Mouse (Mus musculus) embryo, embryonic 10 days (tissue): Measurements from ENCODE around the gene Lsamp.
A peak's percentile ranks its signal among the peaks of the same experiment; 100 is the strongest.

Source experiments
- DNase-seq: peaks from one replicate; pipeline ENCODE4 v3.0.0-alpha.2; 2015; ENCODE audit warnings: low spot score

Gene Lsamp

DNA sequence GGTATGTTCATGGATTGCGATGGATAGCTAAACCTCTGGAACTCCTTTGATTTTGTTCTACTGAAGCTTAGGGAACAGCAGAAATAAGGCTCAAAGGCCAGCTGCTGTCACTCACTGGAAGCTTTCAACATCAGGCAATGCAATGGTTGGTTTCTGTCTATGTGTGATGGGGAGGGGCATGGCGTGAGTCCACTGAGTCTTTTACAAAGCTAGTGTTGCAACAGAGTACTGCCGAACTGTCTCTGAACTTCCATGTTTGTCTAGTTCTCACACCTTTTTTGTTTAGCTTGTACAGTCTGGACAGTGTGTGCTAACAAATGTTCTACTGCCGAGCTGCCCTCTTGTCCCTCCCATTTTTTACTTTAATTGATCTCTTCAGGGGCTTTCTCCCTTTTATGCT lies 1258.7 kb downstream of the Lsamp start:
- DNase-seq = no peak

DNA sequence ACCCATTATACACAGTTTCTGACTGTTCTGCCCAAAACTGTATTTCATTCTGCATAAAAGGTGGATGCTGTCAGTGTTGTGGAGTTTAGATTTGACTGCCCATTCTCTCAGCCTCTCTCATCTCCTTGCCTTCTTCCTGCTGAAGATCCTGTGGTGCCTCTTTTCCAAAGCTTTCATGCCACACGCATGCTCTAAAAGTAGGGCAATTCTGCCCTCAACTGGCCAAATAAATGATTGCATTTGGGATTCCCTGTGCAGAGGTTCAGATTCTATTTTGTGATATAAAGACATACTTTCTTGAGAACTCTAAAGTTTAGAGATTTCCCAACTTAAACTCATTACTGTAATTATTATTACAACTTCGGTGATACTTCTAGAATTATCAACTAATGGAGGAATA lies 1260.5 kb downstream of the Lsamp start:
- peak; percentile 66 for DNase-seq

DNA sequence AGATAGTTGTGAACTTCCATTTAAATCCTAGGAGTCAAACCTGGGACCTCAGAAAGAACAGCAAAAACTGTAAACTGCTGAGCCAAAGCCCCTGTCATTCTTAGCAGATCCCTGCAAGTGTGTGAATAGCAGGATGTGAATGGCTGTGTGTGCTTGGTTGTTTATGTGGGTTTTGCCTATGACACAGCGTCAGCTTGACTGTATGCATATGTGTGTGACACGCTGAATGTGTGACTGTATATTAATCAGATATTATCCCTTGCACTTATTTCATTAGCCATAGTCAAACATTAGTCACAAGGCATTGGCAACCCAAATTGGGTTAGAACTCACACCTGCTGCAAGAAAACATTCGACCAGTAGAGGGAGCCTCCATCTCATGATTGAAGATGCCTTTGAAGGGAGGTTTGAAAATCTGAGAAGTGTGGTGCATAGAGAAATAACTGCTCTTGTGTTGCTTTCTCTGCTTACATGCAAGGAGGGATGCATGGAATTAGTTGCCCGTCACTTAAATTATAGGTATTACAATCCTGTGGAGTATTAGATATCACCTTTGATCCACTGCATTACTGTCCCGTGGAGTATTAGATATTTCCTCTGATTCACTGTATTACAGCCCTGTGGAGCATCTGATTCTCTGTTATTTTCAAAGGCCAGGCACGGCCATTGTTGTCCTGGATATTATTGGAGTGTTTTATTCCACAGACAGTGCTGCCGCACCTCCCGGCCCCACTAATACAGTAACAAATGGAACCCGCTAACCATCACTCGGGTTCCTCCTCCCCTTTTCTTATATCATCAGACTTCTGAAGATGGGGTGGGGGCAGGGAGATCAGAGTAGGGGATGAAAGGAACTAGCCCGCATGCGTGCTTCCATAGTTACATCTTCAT lies 1274.2 kb downstream of the Lsamp start:
- peak; percentile 76 for DNase-seq

DNA sequence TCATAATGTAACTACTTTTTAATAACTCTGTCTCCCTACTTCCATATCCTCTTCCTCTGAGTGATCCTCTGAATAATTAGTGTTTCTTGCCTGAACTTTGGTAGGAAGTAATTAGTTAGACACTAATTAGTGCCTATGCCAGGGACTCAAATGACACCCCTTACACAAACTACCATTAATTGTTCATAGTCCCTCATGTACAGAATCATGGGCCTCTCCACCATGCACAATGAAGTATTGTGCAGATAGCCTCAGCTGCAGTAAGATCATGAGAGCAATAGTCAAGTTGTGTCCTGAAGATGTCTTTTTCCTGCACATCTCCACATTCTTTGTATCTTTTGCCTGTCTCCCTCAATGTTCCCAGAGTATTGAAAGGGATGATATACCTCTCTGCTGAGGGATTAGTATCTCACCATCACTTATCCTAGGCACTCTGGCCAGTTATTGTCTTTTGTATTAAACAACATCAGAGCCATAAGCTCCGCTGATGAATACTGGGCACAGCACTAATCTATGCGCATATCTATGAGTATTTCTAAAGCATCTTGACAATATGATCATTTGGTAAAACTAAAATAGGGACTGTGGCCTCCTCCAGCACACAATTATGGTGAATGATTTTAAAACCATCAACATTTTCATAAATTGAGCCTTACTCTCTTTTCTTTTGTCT lies 1292.0 kb downstream of the Lsamp start:
- no peak for DNase-seq

DNA sequence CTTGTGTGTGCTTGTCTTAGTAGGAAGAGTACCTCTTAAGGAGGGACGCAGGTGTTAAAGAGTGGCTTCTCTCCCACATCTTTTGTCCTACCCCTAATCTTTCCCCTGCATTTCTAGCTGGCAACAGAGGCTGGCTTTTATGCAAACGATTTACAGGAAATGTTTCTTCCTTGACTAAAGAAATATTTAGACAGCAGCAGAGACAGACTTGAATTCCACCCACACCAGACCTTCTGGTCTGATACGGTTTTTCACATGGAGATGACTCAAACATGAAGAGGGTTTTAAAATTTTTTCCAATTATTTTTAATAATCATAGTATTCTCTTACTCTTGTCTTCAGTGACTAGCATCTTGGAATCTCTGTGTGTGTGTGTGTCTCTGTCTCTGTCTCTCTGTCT lies 1333.8 kb downstream of the Lsamp start:
- no peak for DNase-seq

GRCm38 (mm10) chr16:41343431-41343830 lies 1359.3 kb downstream of the Lsamp start:
- DNase-seq = no peak

DNA sequence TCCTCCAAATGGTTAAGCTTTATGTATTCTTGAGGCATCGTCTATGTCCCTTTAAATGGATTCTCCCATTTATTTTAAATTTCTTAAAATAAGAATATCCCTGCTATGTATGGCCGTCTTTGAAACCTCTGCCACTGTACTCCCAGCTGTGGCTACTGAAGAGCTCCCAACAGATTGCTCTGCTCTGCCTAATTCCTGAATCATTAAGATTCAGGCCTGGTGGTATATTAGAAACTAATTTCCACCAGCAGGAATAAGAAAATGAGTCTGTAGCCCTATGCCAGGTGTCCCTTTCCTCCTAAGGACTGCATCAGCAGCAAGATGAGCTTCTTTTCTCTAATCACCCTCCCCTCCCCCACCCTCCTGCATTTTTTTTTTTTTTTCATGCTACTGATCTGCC lies 1381.0 kb downstream of the Lsamp start:
- DNase-seq = no peak

DNA sequence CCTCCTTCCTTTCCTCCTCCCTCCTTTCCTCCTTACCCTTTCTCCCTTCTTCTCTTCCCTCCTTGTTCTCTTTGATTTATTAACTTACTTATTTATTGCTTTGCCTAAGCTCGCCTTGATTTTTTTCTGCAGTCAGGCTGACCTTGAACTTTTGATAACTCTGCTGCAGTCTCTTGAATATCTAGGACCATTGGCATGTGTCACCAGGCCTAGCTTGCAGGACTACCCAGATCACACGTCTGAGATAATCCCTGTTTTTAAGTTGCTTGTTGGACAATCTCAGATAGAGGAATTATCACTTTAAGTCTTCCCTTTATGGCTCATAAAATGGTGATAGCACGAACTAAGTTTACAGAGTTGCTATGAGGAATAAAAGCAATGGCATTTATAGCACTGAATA lies 1399.5 kb downstream of the Lsamp start:
- no peak for DNase-seq

DNA sequence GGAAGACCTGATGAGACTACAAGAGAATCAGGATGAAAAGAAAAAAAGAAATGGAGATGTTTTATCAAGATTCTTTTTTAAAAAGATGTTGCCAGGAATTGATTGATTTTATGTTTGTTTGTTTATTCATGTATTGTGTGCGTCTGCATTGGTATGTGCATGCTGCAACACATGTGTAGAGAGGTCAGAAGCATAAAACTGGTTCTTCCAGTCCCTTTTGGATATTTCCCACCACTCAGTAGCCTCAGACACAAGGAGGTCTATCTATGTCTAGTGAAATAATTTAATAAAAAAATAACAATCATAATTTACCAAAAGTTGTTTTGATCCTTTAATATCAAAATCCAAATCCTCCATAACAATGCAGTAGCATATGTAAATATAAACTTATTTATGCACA lies 1400.1 kb downstream of the Lsamp start:
- DNase-seq = no peak

- DNase-seq = peak; percentile 9
Measured at GRCm38 (mm10) chr16:41408850-41409249, 1424.7 kb downstream of the Lsamp start.

- DNase-seq = no peak
Measured at GRCm38 (mm10) chr16:41410671-41411070, 1426.5 kb downstream of the Lsamp start.

DNA sequence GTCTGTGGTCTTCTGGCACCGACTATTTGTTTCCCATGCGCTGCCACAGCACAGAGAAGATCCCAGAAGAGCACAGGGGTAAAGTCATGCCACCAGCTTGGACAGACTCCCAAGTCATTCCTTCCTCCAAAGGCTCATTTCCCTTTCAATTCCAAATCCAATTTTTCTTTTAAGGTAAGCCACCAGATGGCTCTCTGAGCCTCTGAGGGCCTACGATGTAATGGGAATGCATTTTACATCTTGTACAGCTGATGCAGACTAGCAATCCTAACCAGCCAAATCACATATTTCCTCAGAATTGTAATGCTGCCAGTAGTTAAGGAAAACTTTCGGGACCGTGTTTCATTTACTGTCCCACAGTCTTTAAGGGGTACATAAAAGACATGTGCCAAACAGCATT lies 1433.2 kb downstream of the Lsamp start:
- DNase-seq = no peak

DNA sequence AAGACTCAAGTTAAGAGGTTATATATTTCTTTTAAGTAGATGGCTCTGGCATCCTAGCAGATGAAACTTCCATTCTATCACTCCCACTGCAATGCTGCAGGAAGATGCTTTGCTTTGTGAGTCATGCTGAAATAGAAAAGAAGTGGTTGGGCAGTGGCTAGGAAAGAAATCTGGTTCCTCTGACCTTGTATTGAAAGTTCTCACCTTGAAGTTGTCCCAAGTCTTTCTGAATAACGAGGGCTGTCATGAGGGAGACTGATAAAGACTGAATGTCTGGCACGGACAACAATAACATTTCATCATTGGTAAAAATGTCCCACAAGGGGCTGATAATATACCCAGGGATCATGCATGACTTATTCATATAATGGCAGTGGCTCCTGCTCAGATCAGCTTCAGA lies 1483.2 kb downstream of the Lsamp start:
- no peak for DNase-seq

DNA sequence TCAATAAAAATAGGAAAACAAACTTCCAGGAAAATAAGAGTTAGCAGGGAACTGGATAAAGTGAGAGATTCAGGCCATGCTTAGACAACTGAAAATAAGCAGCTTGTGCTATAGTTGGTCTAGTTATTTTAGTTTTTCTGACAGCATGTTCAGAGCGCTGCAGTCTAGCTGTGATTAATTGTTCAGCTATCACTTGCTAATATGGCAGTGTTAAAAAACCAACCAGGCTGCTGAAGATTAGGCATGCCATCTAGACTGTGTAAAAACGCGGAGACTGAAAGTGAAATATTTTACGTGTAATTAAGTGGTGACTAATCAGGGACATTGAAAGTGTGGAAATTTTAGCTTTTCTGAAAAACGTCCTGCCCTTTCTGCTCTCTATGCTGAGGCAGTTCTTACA lies 1494.5 kb downstream of the Lsamp start:
- DNase-seq = no peak

- DNase-seq = no peak
Measured at GRCm38 (mm10) chr16:41481832-41482231, 1497.7 kb downstream of the Lsamp start.

DNA sequence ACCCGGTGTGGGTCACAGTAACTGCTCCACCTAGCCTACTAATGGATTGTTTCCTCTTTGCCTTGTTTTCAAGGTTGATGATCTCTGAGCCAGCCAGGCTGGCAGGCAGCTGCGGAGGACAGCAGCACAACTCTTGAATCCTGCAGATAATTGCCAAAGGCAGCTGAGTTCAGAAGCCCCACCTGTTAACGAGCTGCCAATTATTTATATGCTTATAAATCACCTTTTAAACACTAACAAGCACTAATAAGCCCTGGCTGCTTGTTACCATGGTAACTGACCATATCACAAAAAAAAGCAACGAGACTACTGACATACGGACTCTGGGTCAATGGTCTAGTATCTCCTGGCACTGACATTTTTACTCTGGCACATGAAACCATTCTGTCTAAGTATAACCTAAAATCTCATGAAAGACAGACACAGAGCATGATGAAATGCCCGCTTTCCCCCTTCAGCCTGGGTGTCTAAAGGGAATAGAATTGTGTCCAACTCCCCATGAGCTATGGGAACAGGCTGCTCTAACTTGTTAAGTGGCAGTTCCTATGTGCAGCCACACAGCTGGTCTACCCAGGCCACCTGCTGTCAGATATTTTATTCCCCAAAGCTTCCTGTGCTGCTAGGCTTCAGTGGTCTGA lies 1526.9 kb downstream of the Lsamp start:
- no peak for DNase-seq

DNA sequence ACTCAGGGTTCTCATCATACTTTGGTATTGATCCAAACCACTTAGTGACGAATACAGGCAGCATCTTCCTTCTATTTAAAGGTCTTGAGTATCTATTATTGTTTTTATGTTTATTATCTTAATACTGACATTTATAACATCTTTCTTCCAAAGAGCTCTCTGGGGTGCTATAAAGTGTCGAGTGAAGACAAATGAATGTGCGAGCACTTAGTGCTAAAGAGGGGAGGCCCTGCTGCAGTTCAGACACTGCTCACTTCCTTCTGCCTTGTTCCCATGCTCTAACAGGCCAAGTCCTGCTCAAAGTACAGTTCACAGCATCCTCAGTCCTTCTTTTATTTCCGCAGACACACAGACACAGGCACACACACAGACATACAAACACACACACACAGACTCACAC lies 1537.4 kb downstream of the Lsamp start:
- DNase-seq = no peak

GRCm38 (mm10) chr16:41524266-41524665 lies 1540.1 kb downstream of the Lsamp start:
- DNase-seq = no peak

DNA sequence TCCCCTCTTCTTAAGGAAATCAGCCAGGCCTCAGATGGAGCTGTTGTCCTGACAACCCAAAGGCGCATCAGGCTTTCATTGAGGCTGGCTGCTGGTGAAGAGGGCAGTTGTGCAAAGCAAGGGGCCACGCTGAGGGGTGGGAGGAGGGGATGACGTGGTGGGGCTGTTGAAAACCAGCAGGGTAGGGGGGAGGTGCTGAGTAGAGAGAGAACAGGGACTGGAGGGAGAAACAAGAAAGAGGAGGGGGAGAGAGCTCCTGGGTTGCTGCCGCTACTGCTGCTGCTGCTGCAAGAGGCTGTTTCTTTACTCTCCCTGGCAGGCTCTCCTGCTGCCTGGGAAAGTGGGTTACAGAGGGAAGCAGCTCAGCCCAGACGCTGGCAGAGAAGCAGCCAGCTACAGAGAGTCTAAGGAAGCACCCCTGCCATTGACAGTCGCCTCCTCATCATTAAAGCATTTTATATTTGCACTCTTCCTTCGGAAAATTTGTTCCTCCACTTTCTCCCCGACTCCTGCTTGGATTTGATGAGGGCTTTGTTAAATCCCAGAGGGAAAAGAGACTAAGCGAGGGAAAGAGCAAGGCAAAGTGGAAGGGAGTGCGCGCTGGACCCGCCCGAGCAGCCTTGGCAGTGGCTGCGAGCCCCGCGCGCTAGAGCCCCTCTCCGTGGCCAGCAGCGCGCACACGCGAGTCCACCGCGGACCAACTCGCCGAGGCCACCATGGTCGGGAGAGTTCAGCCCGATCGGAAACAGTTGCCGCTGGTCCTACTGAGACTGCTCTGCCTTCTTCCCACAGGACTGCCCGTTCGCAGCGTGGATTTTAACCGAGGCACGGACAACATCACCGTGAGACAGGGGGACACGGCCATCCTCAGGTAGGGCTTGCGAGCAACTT lies 1548.7 kb downstream of the Lsamp start:
- DNase-seq = peak; percentile 86

- no peak for DNase-seq
Measured at GRCm38 (mm10) chr16:41533686-41534085, 1549.5 kb downstream of the Lsamp start.

- no peak for DNase-seq
Measured at GRCm38 (mm10) chr16:41535806-41536205, 1551.6 kb downstream of the Lsamp start.

GRCm38 (mm10) chr16:41542641-41543040 lies 1558.5 kb downstream of the Lsamp start:
- peak; percentile 58 for DNase-seq
